Comparison of ENCODE assay signal across 8 mouse cellular contexts in the genomic region with DNA sequence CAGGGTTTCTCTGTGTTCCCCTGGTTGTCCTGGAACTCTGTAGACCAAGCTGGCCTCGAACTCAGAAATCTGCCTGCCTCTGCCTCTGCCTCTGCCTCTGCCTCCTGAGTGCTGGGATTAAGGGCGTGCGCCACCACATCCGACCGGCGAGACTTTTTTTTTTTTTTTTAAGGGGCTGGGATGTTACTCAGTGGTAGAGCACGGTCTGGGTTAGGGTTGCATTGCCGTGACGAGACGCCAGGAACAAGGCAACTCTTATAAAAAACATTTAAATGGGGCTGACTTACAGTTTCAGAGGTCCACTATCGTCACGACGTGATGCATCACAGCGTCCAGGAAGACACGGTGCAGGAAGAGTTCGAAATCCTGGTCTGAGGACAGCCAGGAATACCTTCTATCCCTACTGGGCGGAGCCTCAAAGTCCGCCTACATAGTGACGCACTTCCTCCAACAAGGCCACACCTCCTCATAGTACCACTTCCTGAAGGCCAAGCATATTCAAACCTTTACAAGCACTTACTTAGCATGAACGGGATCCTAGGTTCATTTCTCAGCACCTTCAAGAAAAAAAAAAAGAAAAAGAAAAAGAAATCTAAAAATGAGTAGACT. TPM values are rescaled to one million over a fixed set of nuclear protein-coding genes. Genes with fewer than 3 reads are reported as not detected.
DNase-seq lines count a peak whose midpoint lies in the region; ATAC-seq and TF ChIP-seq lines count a peak whose summit lies in the region.

A gene (minus strand): TSS at position 360 of the 609 bp plus-strand sequence.

- WGBS in intestine, postnatal 0 days = 89% methylated on average over 20 of the region's 20 CpGs
- WGBS in midbrain, embryonic 12.5 days = 96% methylated on average over 20 of the region's 20 CpGs

- H3K27me3 ChIP-seq in intestine, postnatal 0 days (replicated peaks; ENCODE audit: control insufficient read depth, insufficient read depth, low read length) = no peaks in the 10 kb centered on the region
- no peaks in the 10 kb centered on the region for H3K27me3 ChIP-seq in midbrain, embryonic 12.5 days

- TF ChIP-seq CTCF in layer of hippocampus, adult 2 months (conservative IDR thresholded peaks at IDR 0.05) = no peak
- TF ChIP-seq CTCF in intestine, postnatal 0 days (IDR thresholded peaks at IDR 0.05; ENCODE audit: low read depth) = no peak

- no peak within 1 kb of the TSS for H3K4me2 ChIP-seq in intestine, postnatal 0 days (replicated peaks; ENCODE audit: low read depth)
- H3K4me2 ChIP-seq in midbrain, embryonic 12.5 days (replicated peaks) = no peak within 1 kb of the TSS

- no peak within 1 kb of the TSS for H3K9ac ChIP-seq in intestine, postnatal 0 days (ENCODE audit: low read depth, low read length)
- H3K9ac ChIP-seq in midbrain, embryonic 12.5 days (replicated peaks) = no peak within 1 kb of the TSS

- H3K27ac ChIP-seq in layer of hippocampus, adult 2 months = no peak within 1 kb of the TSS
- no peak within 1 kb of the TSS for H3K27ac ChIP-seq in intestine, postnatal 0 days (ENCODE audit: low read depth, low read length)
- no peak within 1 kb of the TSS for H3K27ac ChIP-seq in midbrain, embryonic 12.5 days (replicated peaks)

- no peak for ATAC-seq in intestine, postnatal 0 days
- ATAC-seq in midbrain, embryonic 12.5 days (ENCODE audit: low FRiP score, low read depth) = no peak

- no peak within 1 kb of the TSS for H3K4me3 ChIP-seq in layer of hippocampus, adult 2 months
- H3K4me3 ChIP-seq in intestine, postnatal 0 days (ENCODE audit: low read depth, low read length) = no peak within 1 kb of the TSS
- no peak within 1 kb of the TSS for H3K4me3 ChIP-seq in midbrain, embryonic 12.5 days

- no peaks in the 10 kb centered on the region for H3K9me3 ChIP-seq in intestine, postnatal 0 days (ENCODE audit: control insufficient read depth)
- H3K9me3 ChIP-seq in midbrain, embryonic 12.5 days = no peaks in the 10 kb centered on the region

- DNase-seq in layer of hippocampus, adult 2 months (ENCODE audit: low spot score in 2 of 2) = no peak
- no peak for DNase-seq in layer of hippocampus, adult 9-11 months
- no peak for DNase-seq in adrenal gland, postnatal 36 days
- DNase-seq in gastrocnemius, postnatal 25 days = no peak
- no peak for DNase-seq in right cerebral cortex, postnatal 14 days
- DNase-seq in right cerebral cortex, postnatal 4 days = no peak

- no peaks in the 10 kb centered on the region for H3K4me1 ChIP-seq in intestine, postnatal 0 days (replicated peaks; ENCODE audit: control insufficient read depth, insufficient read depth, low read length)
- no peaks in the 10 kb centered on the region for H3K4me1 ChIP-seq in midbrain, embryonic 12.5 days

- H3K36me3 ChIP-seq in intestine, postnatal 0 days (ENCODE audit: control insufficient read depth, insufficient read depth) = no peaks in the 10 kb centered on the region
- no peaks in the 10 kb centered on the region for H3K36me3 ChIP-seq in midbrain, embryonic 12.5 days

RNA-seq across cellular contexts. Expression of the gene that starts here (rescaled TPM):
- total RNA-seq in layer of hippocampus, adult 2 months (2021) = 100 to 1,000 TPM; 163 to 168 TPM
- 100 to 1,000 TPM; 106 to 111 TPM for total RNA-seq in adrenal gland, postnatal 36 days (2021)
- total RNA-seq in gastrocnemius, postnatal 25 days (2021) = 10 to 100 TPM; 49.3 to 49.4 TPM
- polyA plus RNA-seq in intestine, postnatal 0 days (2015; fragmentation: Nextera tagmentation; extraction: Ambion mirVana) = 16.3 and 19.7 TPM in 2 replicates
- 35.9 and 38.4 TPM in 2 replicates for polyA plus RNA-seq in midbrain, embryonic 12.5 days (2016; fragmentation: Nextera tagmentation; extraction: Ambion mirVana)
